Mouse (Mus musculus) mesoderm, embryonic 11.5 days (tissue): ENCODE results near the gene Gpr89.

ENCODE experiments used
- DNase-seq: peaks from one replicate; pipeline ENCODE4 v3.0.0-alpha.2; 2012; ENCODE audit warnings: low read depth, low spot score

Gpr89 gene

DNA sequence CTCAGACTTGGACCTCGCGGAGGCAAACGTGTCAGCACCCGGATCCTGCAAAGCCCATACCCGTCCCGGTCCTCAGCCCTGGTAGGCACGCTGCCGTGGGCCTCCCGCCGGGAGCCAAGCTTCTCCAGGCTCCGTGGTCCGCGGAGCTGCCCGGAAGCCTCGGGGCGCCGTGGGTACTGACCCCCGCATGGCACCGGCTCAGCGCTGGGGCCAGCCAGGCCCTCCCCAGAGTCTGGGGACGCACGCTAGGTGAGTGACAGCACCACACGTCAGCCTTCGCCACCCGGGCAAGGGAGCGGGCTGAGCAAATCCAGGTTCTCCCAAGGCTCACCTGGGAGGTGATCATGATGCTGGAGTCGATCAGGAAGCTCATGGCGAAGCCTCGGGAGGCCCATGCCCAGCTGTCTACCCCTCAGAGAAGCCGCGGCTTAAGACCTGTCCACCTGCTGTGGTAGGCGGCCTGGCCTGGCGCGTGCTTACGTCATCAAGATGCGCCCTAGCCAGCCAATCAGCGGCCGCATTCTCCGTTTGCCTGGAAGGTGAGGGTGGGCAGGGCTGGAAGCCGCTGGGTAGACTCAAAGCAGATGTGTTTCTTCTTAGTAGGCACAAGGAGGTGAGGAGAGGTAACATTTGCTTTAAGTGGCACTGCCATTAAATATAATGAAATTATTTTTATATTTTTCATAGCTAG lies at the start of gene Gpr89:
Gene Gpr89, minus strand, starts transcription at position 496 of the 691 bp plus-strand sequence.
- DNase-seq = peak; percentile 93

DNA sequence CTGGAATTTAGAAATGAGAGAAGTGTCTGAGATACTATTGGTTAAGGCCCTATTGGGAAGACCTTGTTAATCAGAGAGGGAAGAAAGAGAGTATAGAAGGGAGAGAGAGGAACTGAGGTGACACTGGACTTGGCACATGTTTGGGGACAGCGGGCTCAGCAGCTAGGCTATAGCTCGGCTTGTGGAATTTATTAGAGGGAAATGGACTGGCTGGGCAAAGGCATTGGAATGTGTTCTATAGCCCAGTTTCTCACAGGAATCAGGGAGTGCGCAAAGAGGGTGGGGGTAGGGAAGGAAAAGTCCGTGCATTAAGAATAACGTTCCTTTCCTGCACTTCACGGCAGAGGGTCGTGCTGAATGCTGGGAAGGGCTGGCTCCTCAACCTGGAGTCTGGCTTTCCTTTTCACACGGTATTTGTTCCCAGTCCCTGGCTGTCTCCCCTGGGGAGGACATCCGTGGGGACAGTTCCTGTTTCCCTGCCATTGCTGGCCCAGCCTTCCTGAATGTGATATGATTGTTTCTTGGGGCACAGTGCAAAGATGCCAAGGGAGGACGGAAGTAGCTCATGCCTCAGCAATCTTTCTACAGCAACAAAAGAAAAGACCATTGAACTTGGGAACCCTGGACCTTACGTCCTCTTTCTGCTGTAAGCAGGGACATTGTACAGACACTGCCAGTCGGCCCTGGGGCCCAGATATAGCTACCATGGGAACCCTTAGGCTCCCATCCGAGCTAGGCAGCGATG lies 48.5 kb upstream of the Gpr89 start:
- DNase-seq = no peak

DNA sequence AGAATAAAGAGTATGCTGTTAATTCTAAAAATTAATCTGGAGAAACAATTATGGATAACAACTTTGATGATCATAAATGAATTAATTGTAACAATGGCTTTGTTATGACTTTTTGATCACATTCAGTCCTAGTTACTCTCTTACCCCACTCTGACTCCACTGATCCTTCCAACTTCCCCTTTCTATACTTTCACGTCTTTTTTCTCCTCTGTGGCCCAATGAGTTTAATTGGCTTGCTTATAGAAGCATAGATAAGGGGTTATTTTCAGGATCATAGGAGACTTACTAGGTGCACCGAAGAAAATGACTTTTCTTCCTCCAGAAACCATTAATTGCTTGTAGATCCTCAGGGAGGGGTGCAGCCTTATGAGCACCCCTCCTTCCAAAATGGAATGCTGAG lies 37.6 kb upstream of the Gpr89 start:
- DNase-seq = no peak

- peak; percentile 90 for DNase-seq
Observed at GRCm38 (mm10) chr3:96938738-96939137, 33.6 kb upstream of the Gpr89 start.

DNA sequence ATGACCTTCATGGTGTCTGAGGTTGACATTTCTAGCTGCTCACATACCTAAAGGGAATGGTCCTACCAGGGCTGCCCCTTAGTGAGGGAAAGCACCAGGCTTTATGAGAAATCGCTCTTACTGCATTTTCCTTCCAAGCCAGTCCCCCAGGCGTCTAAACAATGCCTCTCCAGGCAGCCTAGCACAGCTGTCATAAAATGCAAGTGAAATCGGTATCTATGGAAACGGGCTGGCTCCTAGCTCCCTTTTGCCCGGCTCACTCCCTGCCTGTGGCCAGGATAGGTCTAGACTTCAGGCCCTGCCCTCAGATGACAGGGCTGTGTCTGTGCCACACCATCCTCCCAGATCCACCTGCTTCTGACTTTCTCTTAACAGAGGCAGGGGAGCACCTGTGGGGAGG lies 32.5 kb upstream of the Gpr89 start:
- DNase-seq = peak; percentile 61

DNA sequence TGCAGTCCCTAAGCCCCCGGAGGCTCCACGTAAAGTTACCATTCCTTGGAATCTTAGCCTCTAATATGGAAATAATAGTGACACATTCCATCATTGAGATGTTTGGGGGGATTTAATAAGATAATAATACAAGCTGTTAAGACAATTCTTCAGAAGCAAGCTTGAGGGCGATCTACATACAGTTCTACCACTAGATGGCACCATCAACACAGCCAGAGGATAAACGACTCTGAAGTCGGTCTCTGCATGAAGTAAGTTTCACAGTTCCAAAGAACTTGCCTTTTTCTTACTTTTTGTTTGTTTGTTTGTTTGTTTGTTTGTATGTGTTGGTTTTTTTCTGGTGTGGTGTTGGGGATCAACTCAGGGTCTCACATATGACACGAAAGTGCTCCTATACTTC lies 31.1 kb upstream of the Gpr89 start:
- peak; percentile 83 for DNase-seq

GRCm38 (mm10) chr3:96931261-96931681 lies 26.1 kb upstream of the Gpr89 start:
- no peak for DNase-seq

- DNase-seq = no peak
Observed at GRCm38 (mm10) chr3:96925920-96926319, 20.8 kb upstream of the Gpr89 start, which contains the start of gene Gja8. Gja8 (minus strand) TSS chr3:96926020.

GRCm38 (mm10) chr3:96924631-96925030 lies 19.5 kb upstream of the Gpr89 start:
- DNase-seq = no peak

DNA sequence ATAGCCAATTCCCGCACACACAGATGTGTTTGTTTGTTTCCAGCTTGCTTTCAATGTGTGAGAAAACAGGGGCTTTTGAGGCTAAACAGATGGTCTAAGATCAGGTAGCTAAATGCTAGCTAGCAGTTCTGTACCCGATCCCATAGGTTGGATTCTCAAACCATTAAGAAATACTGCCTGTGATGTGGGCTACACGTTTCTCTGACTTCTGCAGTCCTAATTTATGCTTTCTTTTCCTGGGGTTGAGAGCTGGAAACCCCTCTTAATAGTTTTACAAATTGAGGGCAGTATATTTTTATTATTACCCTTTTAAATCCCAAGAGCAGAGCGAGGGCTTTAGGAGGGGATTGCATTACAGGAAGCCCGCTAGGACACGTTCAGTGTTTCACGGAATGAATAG lies 15.8 kb upstream of the Gpr89 start:
- no peak for DNase-seq

GRCm38 (mm10) chr3:96905592-96905991 lies 446 bp upstream of the Gpr89 start:
- DNase-seq = no peak

- DNase-seq = no peak
Observed at GRCm38 (mm10) chr3:96904393-96904792, 753 bp downstream of the Gpr89 start, which contains the start of gene Gja5. Gja5 (plus strand) TSS chr3:96904693.

DNA sequence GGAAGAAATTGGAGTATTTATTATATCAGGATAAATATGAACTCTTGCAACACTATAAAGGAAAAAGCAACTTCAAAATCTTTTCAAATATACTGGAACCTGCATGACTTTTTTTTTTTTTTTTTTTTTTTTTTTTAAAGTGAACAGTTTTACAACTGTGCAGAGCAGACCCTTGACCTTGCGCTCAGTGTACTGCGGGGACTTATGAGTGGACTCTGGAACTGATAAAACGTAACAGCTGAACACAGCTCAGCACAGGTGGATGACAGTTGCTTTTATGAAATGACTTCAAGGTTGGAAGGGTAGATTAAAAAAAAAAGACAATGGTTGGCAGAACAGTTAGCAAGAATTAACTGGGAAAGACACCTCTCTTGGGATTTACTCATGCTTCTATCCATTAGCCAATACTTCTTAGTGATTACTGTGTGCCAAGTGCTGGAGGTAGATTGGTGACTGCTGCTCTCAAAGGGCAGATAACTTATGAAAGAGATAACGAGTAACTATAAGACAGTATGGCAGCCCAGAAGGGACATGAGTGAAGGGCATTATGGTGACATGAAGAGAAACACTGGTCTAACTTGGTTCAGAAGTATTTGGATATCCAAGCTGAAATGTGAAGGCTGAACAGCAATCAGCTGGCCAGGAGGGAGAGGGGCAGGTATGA lies 2.7 kb downstream of the Gpr89 start:
- DNase-seq = no peak

DNA sequence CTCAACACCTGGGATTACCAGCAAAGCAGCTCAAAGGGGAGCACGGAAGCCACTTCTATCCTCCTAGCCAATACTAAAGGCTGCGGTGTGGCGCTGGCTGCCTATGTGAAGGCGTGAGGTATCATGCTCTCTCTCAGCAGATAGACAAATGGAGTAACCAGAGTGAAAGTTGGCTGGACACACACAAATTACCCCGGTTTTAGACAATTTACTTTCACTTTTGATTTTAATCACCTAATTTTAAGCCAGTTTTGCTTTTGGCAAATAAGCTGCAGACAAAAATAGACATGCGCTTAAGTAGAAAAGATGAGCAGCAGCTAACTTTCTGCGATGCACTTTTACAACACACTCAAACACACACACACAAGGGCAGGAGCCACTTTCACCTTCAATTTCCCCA lies 21.5 kb downstream of the Gpr89 start:
- no peak for DNase-seq

GRCm38 (mm10) chr3:96882061-96882849 lies 22.9 kb downstream of the Gpr89 start:
- DNase-seq = no peak

- DNase-seq = no peak
Observed at GRCm38 (mm10) chr3:96881557-96881956, 23.6 kb downstream of the Gpr89 start.

- DNase-seq = no peak
Observed at GRCm38 (mm10) chr3:96880385-96880784, 24.8 kb downstream of the Gpr89 start.

DNA sequence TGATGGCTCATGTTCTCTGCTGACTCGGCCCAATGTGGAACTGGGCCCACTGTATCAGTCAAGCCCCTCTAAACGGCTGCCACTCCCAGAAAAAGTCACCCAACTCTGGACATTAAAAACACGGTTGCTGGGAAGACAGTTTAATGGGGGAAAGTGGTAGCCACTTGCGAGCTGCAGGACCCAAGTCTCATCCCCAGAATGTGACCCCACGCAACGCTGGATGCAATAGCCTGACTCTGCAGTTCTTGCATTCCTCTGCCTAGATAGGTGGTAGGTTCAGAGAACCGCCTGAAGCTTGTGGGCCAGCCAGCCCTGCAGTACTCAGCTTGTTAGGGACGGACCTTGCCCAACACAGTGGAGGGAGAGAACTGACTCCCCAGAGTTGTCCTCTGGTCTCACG lies 25.6 kb downstream of the Gpr89 start:
- DNase-seq = no peak

- DNase-seq = no peak
Observed at GRCm38 (mm10) chr3:96874808-96875571, 30.2 kb downstream of the Gpr89 start.

DNA sequence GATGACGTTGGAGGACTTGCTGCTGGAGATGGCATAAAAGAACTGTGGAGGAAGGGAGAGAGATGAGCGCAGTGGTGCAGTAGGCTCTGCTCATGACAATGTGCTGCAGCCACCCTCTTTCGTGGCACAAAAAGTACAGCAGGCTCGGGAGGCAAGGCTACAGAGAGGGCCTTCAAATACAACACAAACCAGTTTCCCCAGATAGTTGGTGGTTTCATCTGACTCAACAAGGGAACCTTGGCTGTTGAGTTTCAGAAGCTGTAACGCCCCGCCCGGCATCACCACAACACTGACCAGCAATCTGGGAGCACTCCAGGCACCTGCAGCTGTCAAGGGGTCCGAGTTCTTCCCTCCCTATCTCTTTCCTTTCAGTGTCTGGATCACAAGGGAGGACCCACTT lies 32.6 kb downstream of the Gpr89 start:
- no peak for DNase-seq

GRCm38 (mm10) chr3:96871070-96871469 lies 34.1 kb downstream of the Gpr89 start:
- no peak for DNase-seq
